Mouse (Mus musculus) midbrain, embryonic 13.5 days (tissue): ENCODE results near the gene Smap2. TPM values are rescaled to one million over a fixed set of nuclear protein-coding genes. Genes with fewer than 3 reads are reported as not detected.

ENCODE experiments used
- ATAC-seq: fragments of 200-750 bp; cut with Nextera tagmentation; 2 replicates; pipeline ENCODE4 v1.8.0; 2017; ENCODE audit warnings: mild to moderate bottlenecking, moderate TSS enrichment, moderate library complexity
- H3K27ac ChIP-seq: fragments of 300-500 bp; sonication (generic); 2 replicates; pipeline ENCODE4 v1.5.1; 2015; ENCODE audit warnings: inconsistent platforms, mild to moderate bottlenecking, moderate library complexity
- H3K27me3 ChIP-seq: fragments of 300-500 bp; sonication (generic); 2 replicates; pipeline ENCODE4 v1.6.1; 2015; ENCODE audit warnings: mild to moderate bottlenecking, inconsistent platforms
- H3K36me3 ChIP-seq: fragments of 300-500 bp; sonication (generic); 2 replicates; pipeline ENCODE4 v1.6.1; 2015; ENCODE audit warnings: mild to moderate bottlenecking, inconsistent platforms
- H3K4me1 ChIP-seq: fragments of 300-500 bp; sonication (generic); replicated peaks from 2 replicates; pipeline ENCODE4 v1.6.1; 2015; ENCODE audit warnings: inconsistent platforms
- H3K4me2 ChIP-seq: fragments of 300-500 bp; sonication (generic); replicated peaks from 2 replicates; pipeline ENCODE4 v1.6.1; 2015; ENCODE audit warnings: moderate library complexity, mild to moderate bottlenecking, inconsistent platforms
- H3K4me3 ChIP-seq: fragments of 300-500 bp; sonication (generic); replicated peaks from 2 replicates; pipeline ENCODE4 v1.5.1; 2015; ENCODE audit warnings: mild to moderate bottlenecking, inconsistent platforms
- H3K9ac ChIP-seq: fragments of 300-500 bp; sonication (generic); replicated peaks from 2 replicates; pipeline ENCODE4 v1.6.1; 2015; ENCODE audit warnings: mild to moderate bottlenecking, inconsistent platforms
- H3K9me3 ChIP-seq: fragments of 300-500 bp; sonication (generic); 2 replicates; pipeline ENCODE4 v1.6.1; 2016; ENCODE audit warnings: mild to moderate bottlenecking, inconsistent platforms
- WGBS: fragments of 180-500 bp; shearing (Covaris S2); methylation state at CpG from one replicate; pipeline ENCODE4 v1.1.7; 2015; 5-methylcytosine and 5-hydroxymethylcytosine counted together
- polyA plus RNA-seq: library from polyadenylated mRNA; unstranded; fragments of >200 nt; fragmentation: Nextera tagmentation; extraction: Ambion mirVana; gene quantifications from 2 replicates; pipeline ENCODE4 v1.2.1, GENCODE M21; 2015

Gene Smap2
- polyA plus RNA-seq, 1 experiment from 2014 or later: 34.2 TPM

- Histone ChIP-seq H3K36me3 (no peaks in the 10 kb centered on the region), H3K4me1 (peaks cover 22% of the 10 kb centered on the region), H3K4me2 (peak overlapping the region; percentile 93), H3K9me3 (no peaks in the 10 kb centered on the region), H3K27ac (peak overlapping the region; percentile 77), H3K27me3 (no peaks in the 10 kb centered on the region), H3K4me3 (peak overlapping the region; percentile 72), H3K9ac (peak overlapping the region; percentile 86)
- peak; percentile 60 for ATAC-seq
- 8% methylated on average over 37 of the region's 40 CpGs for WGBS
These were observed 787 bp downstream of the Smap2 start for GRCm38 (mm10) chr4:121016021-121016898.

GRCm38 (mm10) chr4:121015268-121015659, 1.8 kb downstream of the Smap2 start:
- H3K9ac ChIP-seq: peak overlapping the region; percentile 86; the same call in 1 of the 2 replicates
- no peaks in the 10 kb centered on the region for H3K9me3 ChIP-seq
- peak overlapping the region; percentile 93 for H3K4me2 ChIP-seq
- H3K36me3 ChIP-seq: no peaks in the 10 kb centered on the region
- 85% methylated on average over 7 of the region's 7 CpGs for WGBS
- peak overlapping the region; percentile 72 for H3K4me3 ChIP-seq
- no peak for ATAC-seq
- H3K4me1 ChIP-seq: peaks cover 25% of the 10 kb centered on the region
- H3K27ac ChIP-seq: no peak overlapping the region
- H3K27me3 ChIP-seq: no peaks in the 10 kb centered on the region

- no peak for ATAC-seq
- WGBS: 88% methylated on average over 10 of the region's 10 CpGs
- no peaks in the 10 kb centered on the region for H3K9me3 ChIP-seq
- H3K4me2 ChIP-seq: peak overlapping the region; percentile 93
- peak overlapping the region; percentile 72; the same call in 1 of the 2 replicates for H3K4me3 ChIP-seq
- peaks cover 25% of the 10 kb centered on the region for H3K4me1 ChIP-seq
- H3K27me3 ChIP-seq: no peaks in the 10 kb centered on the region
- no peak overlapping the region for H3K9ac ChIP-seq
- H3K36me3 ChIP-seq: no peaks in the 10 kb centered on the region
- H3K27ac ChIP-seq: no peak overlapping the region
These were observed 2.3 kb downstream of the Smap2 start for GRCm38 (mm10) chr4:121014594-121015267.

- no peak overlapping the region for H3K27ac ChIP-seq
- WGBS: 90% methylated on average over 11 of the region's 11 CpGs
These were observed 6.1 kb downstream of the Smap2 start for GRCm38 (mm10) chr4:121010770-121011549.

GRCm38 (mm10) chr4:121009151-121009550, 7.9 kb downstream of the Smap2 start:
- 89% methylated on average over 5 of the region's 5 CpGs for WGBS
- Histone ChIP-seq H3K4me1 (peaks cover 12% of the 10 kb centered on the region), H3K27ac (no peak overlapping the region)

More at GRCm38 (mm10) chr4:121010770-121011549, 6.1 kb downstream of the Smap2 start:
- no peak overlapping the region for H3K4me2 ChIP-seq
- H3K9me3 ChIP-seq: no peaks in the 10 kb centered on the region
- no peak overlapping the region for H3K4me3 ChIP-seq
- no peak overlapping the region for H3K9ac ChIP-seq
- H3K4me1 ChIP-seq: peaks cover 20% of the 10 kb centered on the region
- ATAC-seq: no peak
- H3K36me3 ChIP-seq: no peaks in the 10 kb centered on the region
- no peaks in the 10 kb centered on the region for H3K27me3 ChIP-seq

GRCm38 (mm10) chr4:121008071-121008745, 8.8 kb downstream of the Smap2 start:
- Histone ChIP-seq H3K27ac (no peak overlapping the region), H3K4me1 (peaks cover 21% of the 10 kb centered on the region), H3K4me2 (no peak overlapping the region), H3K9me3 (no peaks in the 10 kb centered on the region), H3K36me3 (no peaks in the 10 kb centered on the region), H3K4me3 (no peak overlapping the region), H3K9ac (no peak overlapping the region), H3K27me3 (0 out of 2 replicates have a peak, but pooled peaks cover 3% of the 10 kb centered on the region)
- 85% methylated on average over 3 of the region's 3 CpGs for WGBS
- no peak for ATAC-seq

More at GRCm38 (mm10) chr4:121009151-121009550, 7.9 kb downstream of the Smap2 start:
- Histone ChIP-seq H3K4me2 (no peak overlapping the region), H3K27me3 (0 out of 2 replicates have a peak, but pooled peaks cover 3% of the 10 kb centered on the region), H3K4me3 (no peak overlapping the region), H3K9ac (no peak overlapping the region), H3K36me3 (no peaks in the 10 kb centered on the region), H3K9me3 (no peaks in the 10 kb centered on the region)
- ATAC-seq: no peak

- no peak for ATAC-seq
- H3K36me3 ChIP-seq: no peaks in the 10 kb centered on the region
These were observed 10.0 kb downstream of the Smap2 start for GRCm38 (mm10) chr4:121007006-121007405.

GRCm38 (mm10) chr4:121004679-121005078, 12.4 kb downstream of the Smap2 start:
- Histone ChIP-seq H3K4me3 (no peak overlapping the region), H3K36me3 (no peaks in the 10 kb centered on the region), H3K27me3 (peaks cover 13% of the 10 kb centered on the region; the same call in 1 of the 2 replicates), H3K9ac (no peak overlapping the region), H3K4me1 (peaks cover 40% of the 10 kb centered on the region), H3K9me3 (no peaks in the 10 kb centered on the region), H3K27ac (peak overlapping the region; percentile 22; the same call in 1 of the 2 replicates), H3K4me2 (no peak overlapping the region)
- WGBS: 87% methylated on average over 4 of the region's 4 CpGs
- no peak for ATAC-seq

More at GRCm38 (mm10) chr4:121007006-121007405, 10.0 kb downstream of the Smap2 start:
- no peaks in the 10 kb centered on the region for H3K9me3 ChIP-seq
- no peak overlapping the region for H3K27ac ChIP-seq
- no peak overlapping the region for H3K4me2 ChIP-seq
- peaks cover 32% of the 10 kb centered on the region for H3K4me1 ChIP-seq
- no peak overlapping the region for H3K4me3 ChIP-seq
- no peak overlapping the region for H3K9ac ChIP-seq
- H3K27me3 ChIP-seq: 0 out of 2 replicates have a peak, but pooled peaks cover 3% of the 10 kb centered on the region

- Histone ChIP-seq H3K4me3 (no peak overlapping the region), H3K27me3 (peaks cover 13% of the 10 kb centered on the region; the same call in 1 of the 2 replicates), H3K4me2 (peak overlapping the region; percentile 35), H3K9ac (no peak overlapping the region), H3K4me1 (peaks cover 37% of the 10 kb centered on the region), H3K27ac (peak overlapping the region; percentile 89), H3K36me3 (no peaks in the 10 kb centered on the region), H3K9me3 (no peaks in the 10 kb centered on the region)
- ATAC-seq: peak; percentile 74
- 8% methylated on average over 3 of the region's 3 CpGs for WGBS
These were observed 13.4 kb downstream of the Smap2 start for GRCm38 (mm10) chr4:121003611-121004091.

- Histone ChIP-seq H3K4me1 (peaks cover 37% of the 10 kb centered on the region), H3K27me3 (peaks cover 16% of the 10 kb centered on the region; the same call in 1 of the 2 replicates), H3K36me3 (no peaks in the 10 kb centered on the region), H3K4me3 (0 out of 2 replicates have a peak overlapping the region, but pooled peaks have one; percentile 1), H3K9me3 (no peaks in the 10 kb centered on the region), H3K27ac (peak overlapping the region; percentile 90), H3K4me2 (peak overlapping the region; percentile 34), H3K9ac (peak overlapping the region; percentile 36; the same call in 1 of the 2 replicates)
- peak; percentile 83 for ATAC-seq
- 14% methylated on average over 8 of the region's 8 CpGs for WGBS
These were observed 14.5 kb downstream of the Smap2 start for GRCm38 (mm10) chr4:121002400-121003171.
